Mouse (Mus musculus) urinary bladder, adult 18-20 months (tissue): Measurements from ENCODE around the gene Gga2.

ENCODE experiments used
- DNase-seq, 2 experiments: peaks; one replicate each; pipeline ENCODE4 v3.0.0; 2022; ENCODE audit warnings: low spot score in 2 of 2, mixed read lengths in 2 of 2

Gga2 gene

GRCm38 (mm10) chr7:122000396-122000795 lies 20.6 kb downstream of the Gga2 start:
- no peak for DNase-seq

- DNase-seq, result no peak
Observed at GRCm38 (mm10) chr7:121995961-121996360, 25.1 kb downstream of the Gga2 start.

- peak; percentile 86 to 90 for DNase-seq
Observed at GRCm38 (mm10) chr7:121981307-121981871, 39.6 kb downstream of the Gga2 start, which contains the start of gene Cog7. Cog7 (minus strand) TSS chr7:121981711.

GRCm38 (mm10) chr7:121975031-121975430 lies 46.0 kb downstream of the Gga2 start:
- DNase-seq, result peak in 1 of 2 experiments; percentile 39

GRCm38 (mm10) chr7:121971698-121972097 lies 49.3 kb downstream of the Gga2 start:
- DNase-seq, result no peak

- DNase-seq, result no peak
Observed at GRCm38 (mm10) chr7:121970250-121970649, 50.8 kb downstream of the Gga2 start.

GRCm38 (mm10) chr7:121968816-121969215 lies 52.2 kb downstream of the Gga2 start:
- no peak for DNase-seq

- DNase-seq, result no peak
Observed at GRCm38 (mm10) chr7:121968242-121968641, 52.8 kb downstream of the Gga2 start.

GRCm38 (mm10) chr7:121966169-121966568 lies 54.9 kb downstream of the Gga2 start:
- no peak for DNase-seq

GRCm38 (mm10) chr7:121963883-121964398 lies 57.1 kb downstream of the Gga2 start:
- peak in 1 of 2 experiments; percentile 17 for DNase-seq

- DNase-seq, result no peak
Observed at GRCm38 (mm10) chr7:121962571-121962959, 58.5 kb downstream of the Gga2 start.

GRCm38 (mm10) chr7:121961913-121962570 lies 59.0 kb downstream of the Gga2 start:
- DNase-seq, result no peak

GRCm38 (mm10) chr7:121955802-121956201 lies 65.2 kb downstream of the Gga2 start:
- no peak for DNase-seq

GRCm38 (mm10) chr7:121954891-121955669 lies 65.9 kb downstream of the Gga2 start:
- DNase-seq, result no peak

GRCm38 (mm10) chr7:121947513-121947912 lies 73.5 kb downstream of the Gga2 start:
- DNase-seq, result no peak

GRCm38 (mm10) chr7:121946196-121946595 lies 74.8 kb downstream of the Gga2 start:
- DNase-seq, result no peak

- no peak for DNase-seq
Observed at GRCm38 (mm10) chr7:121942371-121942770, 78.7 kb downstream of the Gga2 start.

GRCm38 (mm10) chr7:121941640-121942039 lies 79.4 kb downstream of the Gga2 start:
- DNase-seq, result no peak

GRCm38 (mm10) chr7:121941016-121941415 lies 80.0 kb downstream of the Gga2 start:
- no peak for DNase-seq

- DNase-seq, result peak in 1 of 2 experiments; percentile 7
Observed at GRCm38 (mm10) chr7:121939729-121940128, 81.3 kb downstream of the Gga2 start.

GRCm38 (mm10) chr7:121939244-121939643 lies 81.8 kb downstream of the Gga2 start:
- DNase-seq, result no peak

- no peak for DNase-seq
Observed at GRCm38 (mm10) chr7:121938124-121938891, 82.7 kb downstream of the Gga2 start.
